Mouse (Mus musculus) midbrain, embryonic 15.5 days (tissue): Measurements from ENCODE around the gene Ramp2. TPM values are rescaled to one million over a fixed set of nuclear protein-coding genes. Genes with fewer than 3 reads are reported as not detected.

Source experiments
- ATAC-seq: fragments of 200-750 bp; cut with Nextera tagmentation; replicated peaks from 2 replicates; pipeline ENCODE4 v1.8.0; 2017; ENCODE audit warnings: moderate TSS enrichment
- H3K27ac ChIP-seq: fragments of 300-500 bp; sonication (generic); 2 replicates; pipeline ENCODE4 v1.5.1; 2015; ENCODE audit warnings: mild to moderate bottlenecking, inconsistent platforms
- H3K27me3 ChIP-seq: fragments of 300-500 bp; sonication (generic); replicated peaks from 2 replicates; pipeline ENCODE4 v1.6.1; 2015; ENCODE audit warnings: inconsistent platforms
- H3K36me3 ChIP-seq: fragments of 300-500 bp; sonication (generic); replicated peaks from 2 replicates; pipeline ENCODE4 v1.6.1; 2015; ENCODE audit warnings: inconsistent platforms
- H3K4me1 ChIP-seq: fragments of 300-500 bp; sonication (generic); 2 replicates; pipeline ENCODE4 v1.6.1; 2015; ENCODE audit warnings: inconsistent platforms
- H3K4me2 ChIP-seq: fragments of 300-500 bp; sonication (generic); 2 replicates; pipeline ENCODE4 v1.6.1; 2015; ENCODE audit warnings: inconsistent platforms, mild to moderate bottlenecking, moderate library complexity
- H3K4me3 ChIP-seq: fragments of 300-500 bp; sonication (generic); 2 replicates; pipeline ENCODE4 v1.5.1; 2015; ENCODE audit warnings: mild to moderate bottlenecking, inconsistent platforms
- H3K9ac ChIP-seq: fragments of 300-500 bp; sonication (generic); 2 replicates; pipeline ENCODE4 v1.6.1; 2015; ENCODE audit warnings: mild to moderate bottlenecking, inconsistent platforms
- H3K9me3 ChIP-seq: fragments of 300-500 bp; sonication (generic); 2 replicates; pipeline ENCODE4 v1.6.1; 2016; ENCODE audit warnings: inconsistent platforms
- WGBS: fragments of 180-500 bp; shearing (Covaris S2); methylation state at CpG from one replicate; pipeline ENCODE4 v1.1.7; 2015; ENCODE audit warnings: mixed read lengths; 5-methylcytosine and 5-hydroxymethylcytosine counted together
- polyA plus RNA-seq: library from polyadenylated mRNA; unstranded; fragments of >200 nt; fragmentation: Nextera tagmentation; extraction: Ambion mirVana; gene quantifications from 2 replicates; pipeline ENCODE4 v1.2.1, GENCODE M21; 2015

The Ramp2 gene
- polyA plus RNA-seq, 1 experiment from 2014 or later: 86.5 TPM

- Histone ChIP-seq H3K4me3 (peak within 1 kb of the TSS; percentile 71), H3K4me1 (peaks cover 30% of the 10 kb centered on the region), H3K27ac (peak within 1 kb of the TSS; percentile 83), H3K27me3 (no peaks in the 10 kb centered on the region), H3K9me3 (no peaks in the 10 kb centered on the region), H3K9ac (peak within 1 kb of the TSS; percentile 80), H3K36me3 (no peaks in the 10 kb centered on the region), H3K4me2 (peak within 1 kb of the TSS; percentile 89)
- WGBS: 10% methylated on average over 45 of the region's 45 CpGs
- peak; percentile 96 for ATAC-seq
These were observed 32.7 kb downstream of the Ramp2 start, which contains the start of the genes Cntd1 and Coa3 for GRCm38 (mm10) chr11:101278223-101279192. Gene Cntd1 (plus strand): TSS chr11:101279012. Gene Coa3 (minus strand): TSS chr11:101279114.

GRCm38 (mm10) chr11:101279193-101279569 lies 33.4 kb downstream of the Ramp2 start:
- ATAC-seq: peak; percentile 37
- Histone ChIP-seq H3K4me1 (peaks cover 30% of the 10 kb centered on the region), H3K27me3 (no peaks in the 10 kb centered on the region), H3K9me3 (no peaks in the 10 kb centered on the region), H3K27ac (no peak overlapping the region), H3K9ac (no peak overlapping the region), H3K36me3 (no peaks in the 10 kb centered on the region), H3K4me3 (peak overlapping the region; percentile 71), H3K4me2 (peak overlapping the region; percentile 89)
- WGBS: 61% methylated on average over 14 of the region's 14 CpGs

GRCm38 (mm10) chr11:101280837-101281236 lies 35.0 kb downstream of the Ramp2 start:
- H3K4me3 ChIP-seq: no peak overlapping the region
- no peaks in the 10 kb centered on the region for H3K36me3 ChIP-seq
- 53% methylated on average over 7 of the region's 7 CpGs for WGBS
- no peaks in the 10 kb centered on the region for H3K9me3 ChIP-seq
- no peaks in the 10 kb centered on the region for H3K27me3 ChIP-seq
- ATAC-seq: no peak
- H3K4me1 ChIP-seq: peaks cover 30% of the 10 kb centered on the region
- H3K4me2 ChIP-seq: no peak overlapping the region
- no peak overlapping the region for H3K27ac ChIP-seq
- no peak overlapping the region for H3K9ac ChIP-seq

DNA sequence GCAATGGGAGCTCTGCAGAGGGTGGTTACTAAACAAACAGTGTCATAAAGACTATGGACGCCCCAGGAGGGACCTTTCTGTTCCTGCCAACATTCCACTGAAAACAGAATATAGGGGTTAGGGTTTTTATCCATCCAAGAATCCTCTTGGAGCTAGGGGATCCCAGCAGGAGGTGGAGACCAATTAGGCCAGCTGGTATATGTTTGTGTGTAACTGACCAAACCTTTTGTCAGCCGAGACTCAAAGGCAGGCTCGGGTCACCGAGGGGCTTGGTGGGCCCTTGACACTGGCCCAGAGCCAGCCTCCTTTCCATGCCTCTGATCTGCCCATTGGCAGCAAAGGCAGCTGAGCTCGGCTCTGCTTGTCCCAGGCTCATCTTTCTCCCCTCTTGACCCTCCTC lies 37.1 kb downstream of the Ramp2 start:
- Histone ChIP-seq H3K9ac (no peak overlapping the region), H3K36me3 (0 out of 2 replicates have a peak, but pooled peaks cover 4% of the 10 kb centered on the region), H3K27me3 (no peaks in the 10 kb centered on the region), H3K4me1 (peaks cover 10% of the 10 kb centered on the region), H3K4me2 (no peak overlapping the region), H3K4me3 (no peak overlapping the region), H3K9me3 (no peaks in the 10 kb centered on the region), H3K27ac (no peak overlapping the region)
- no peak for ATAC-seq
- 38% methylated on average over 5 of the region's 5 CpGs for WGBS

GRCm38 (mm10) chr11:101283805-101284204 lies 38.0 kb downstream of the Ramp2 start:
- H3K27ac ChIP-seq: no peak overlapping the region
- WGBS: 82% methylated on average over 4 of the region's 4 CpGs
- peaks cover 6% of the 10 kb centered on the region for H3K4me1 ChIP-seq
- no peak overlapping the region for H3K4me3 ChIP-seq
- no peaks in the 10 kb centered on the region for H3K9me3 ChIP-seq
- H3K27me3 ChIP-seq: no peaks in the 10 kb centered on the region
- no peak overlapping the region for H3K9ac ChIP-seq
- H3K4me2 ChIP-seq: no peak overlapping the region
- peaks cover 4% of the 10 kb centered on the region; the same call in 1 of the 2 replicates for H3K36me3 ChIP-seq
- no peak for ATAC-seq

DNA sequence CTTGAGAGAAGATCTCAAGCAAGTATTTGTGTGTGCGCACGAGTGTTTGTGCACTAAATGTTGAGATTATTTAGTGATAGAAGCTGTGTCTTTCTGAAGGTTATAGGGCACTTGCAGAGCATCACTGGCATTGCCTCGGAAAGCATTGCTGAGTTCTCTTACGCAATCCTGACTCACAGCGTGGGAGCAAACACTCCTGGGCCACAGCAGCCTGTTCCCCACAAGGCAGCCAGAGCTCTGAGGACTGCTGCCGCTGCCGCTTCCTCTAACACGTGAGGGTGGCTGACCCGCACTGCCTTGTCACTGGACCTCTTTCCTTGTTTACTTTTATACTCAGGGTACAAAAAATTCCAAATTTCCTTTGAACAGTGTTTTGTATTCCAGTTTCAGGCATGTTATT lies 41.5 kb downstream of the Ramp2 start:
- Histone ChIP-seq H3K9me3 (no peaks in the 10 kb centered on the region), H3K27me3 (no peaks in the 10 kb centered on the region), H3K4me3 (no peak overlapping the region), H3K4me2 (no peak overlapping the region), H3K36me3 (peaks cover 27% of the 10 kb centered on the region), H3K27ac (no peak overlapping the region), H3K9ac (no peak overlapping the region), H3K4me1 (no peaks in the 10 kb centered on the region)
- WGBS: 85% methylated on average over 9 of the region's 9 CpGs
- no peak for ATAC-seq

GRCm38 (mm10) chr11:101291231-101291630 lies 45.4 kb downstream of the Ramp2 start:
- Histone ChIP-seq H3K9me3 (no peaks in the 10 kb centered on the region), H3K4me1 (no peaks in the 10 kb centered on the region), H3K27ac (no peak overlapping the region), H3K9ac (no peak overlapping the region), H3K4me2 (no peak overlapping the region), H3K27me3 (no peaks in the 10 kb centered on the region), H3K36me3 (peaks cover 34% of the 10 kb centered on the region), H3K4me3 (no peak overlapping the region)
- ATAC-seq: no peak
- 97% methylated on average over 8 of the region's 8 CpGs for WGBS

- WGBS: 92% methylated on average over 8 of the region's 8 CpGs
- Histone ChIP-seq H3K4me2 (no peak overlapping the region), H3K9me3 (no peaks in the 10 kb centered on the region), H3K27ac (no peak overlapping the region), H3K9ac (no peak overlapping the region), H3K4me3 (no peak overlapping the region), H3K36me3 (peaks cover 25% of the 10 kb centered on the region), H3K4me1 (peaks cover 3% of the 10 kb centered on the region), H3K27me3 (no peaks in the 10 kb centered on the region)
- ATAC-seq: no peak
These were observed 49.4 kb downstream of the Ramp2 start for GRCm38 (mm10) chr11:101295191-101295590.

GRCm38 (mm10) chr11:101300881-101301280 lies 55.1 kb downstream of the Ramp2 start:
- Histone ChIP-seq H3K4me2 (peak overlapping the region; percentile 97), H3K27me3 (no peaks in the 10 kb centered on the region), H3K9ac (peak overlapping the region; percentile 85; the same call in 1 of the 2 replicates), H3K36me3 (peaks cover 5% of the 10 kb centered on the region; the same call in 1 of the 2 replicates), H3K27ac (no peak overlapping the region), H3K9me3 (no peaks in the 10 kb centered on the region), H3K4me1 (peaks cover 21% of the 10 kb centered on the region), H3K4me3 (peak overlapping the region; percentile 93)
- 67% methylated on average over 7 of the region's 7 CpGs for WGBS
- ATAC-seq: no peak

DNA sequence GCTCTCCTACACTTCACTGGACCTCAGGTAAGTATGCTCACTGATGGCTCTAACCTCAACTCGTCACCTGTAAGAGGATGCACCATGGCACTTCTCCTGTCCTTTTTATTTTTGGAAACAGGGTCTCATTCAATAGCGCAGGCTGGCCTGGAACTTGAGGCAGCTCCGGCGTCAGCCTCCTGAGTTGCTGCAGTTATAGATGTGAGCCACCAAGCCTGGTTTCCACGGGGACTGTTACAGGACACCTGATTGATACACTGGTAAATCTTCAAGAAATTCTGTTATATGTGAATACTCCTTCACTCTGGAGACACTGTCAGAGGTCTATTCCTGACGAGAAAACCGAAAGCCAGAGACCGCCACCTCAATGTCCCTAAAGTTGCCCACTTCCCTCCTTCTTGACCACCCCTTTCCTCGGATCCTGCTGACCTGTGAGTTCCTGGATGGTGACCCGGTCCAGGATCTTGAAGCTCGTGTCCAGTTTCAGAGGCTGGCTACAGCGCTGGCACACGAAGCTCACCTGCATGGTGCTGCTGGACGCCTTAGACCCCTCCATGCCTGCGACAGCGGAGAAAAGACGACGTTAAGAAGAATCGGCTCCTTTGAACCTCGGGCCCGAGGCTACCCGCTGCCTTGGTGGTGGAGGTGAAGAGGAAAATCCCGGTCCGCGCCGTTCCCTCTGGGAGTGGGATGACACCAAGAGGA lies 55.6 kb downstream of the Ramp2 start:
- peak overlapping the region; percentile 85 for H3K9ac ChIP-seq

DNA sequence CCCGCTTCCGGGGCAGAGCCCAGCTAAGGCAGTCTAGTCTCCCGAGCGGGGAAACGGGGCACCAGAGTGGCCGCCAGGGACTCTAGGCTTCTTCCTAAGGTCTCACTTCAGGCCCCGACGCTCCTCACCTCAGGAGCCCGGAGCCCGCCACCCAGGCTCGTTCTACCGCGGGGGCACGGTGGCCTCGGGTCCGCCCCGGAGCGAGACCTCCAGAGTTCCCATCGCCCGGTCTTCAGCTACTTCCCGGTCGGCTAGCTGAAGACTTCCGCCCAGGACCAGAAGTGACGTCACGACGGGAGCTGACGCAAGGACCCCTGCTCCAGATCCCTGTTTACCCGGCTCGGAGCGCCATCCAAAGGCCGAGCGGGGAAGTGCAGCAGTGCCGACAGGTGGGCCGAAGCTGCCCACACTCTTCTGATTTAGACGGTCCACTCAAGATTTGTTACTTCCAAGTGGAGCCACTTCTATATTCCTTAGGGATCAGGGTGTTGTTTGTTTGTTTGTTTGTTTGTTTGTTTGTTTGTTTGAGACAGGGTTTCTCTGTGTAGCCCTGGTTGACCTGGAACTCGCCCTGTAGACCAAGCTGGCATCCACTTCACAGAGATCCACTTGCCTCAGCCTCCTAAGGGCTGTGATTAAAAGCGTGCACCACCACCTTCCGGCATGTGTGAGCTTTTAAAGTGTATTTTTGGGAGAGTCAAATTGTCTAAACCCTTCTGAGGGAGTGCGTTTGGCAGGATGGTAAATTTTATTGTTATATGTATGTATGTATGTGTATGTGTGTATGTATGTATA lies 56.4 kb downstream of the Ramp2 start, which contains the start of gene Becn1:
TSS of gene Becn1 (minus strand) at position 283 of the 795 bp plus-strand sequence.
- Histone ChIP-seq H3K9me3 (no peaks in the 10 kb centered on the region), H3K4me2 (peak within 1 kb of the TSS; percentile 97), H3K9ac (peak within 1 kb of the TSS; percentile 85), H3K4me1 (peaks cover 21% of the 10 kb centered on the region), H3K27ac (peak within 1 kb of the TSS; percentile 77), H3K27me3 (no peaks in the 10 kb centered on the region), H3K36me3 (0 out of 2 replicates have a peak, but pooled peaks cover 4% of the 10 kb centered on the region), H3K4me3 (peak within 1 kb of the TSS; percentile 93)
- peak; percentile 94 for ATAC-seq
- WGBS: 7% methylated on average over 39 of the region's 39 CpGs

More for the DNA sequence above, 55.6 kb downstream of the Ramp2 start:
- Histone ChIP-seq H3K4me2 (peak overlapping the region; percentile 97), H3K4me1 (peaks cover 21% of the 10 kb centered on the region), H3K36me3 (0 out of 2 replicates have a peak, but pooled peaks cover 4% of the 10 kb centered on the region), H3K27ac (peak overlapping the region; percentile 77), H3K27me3 (no peaks in the 10 kb centered on the region), H3K4me3 (peak overlapping the region; percentile 93), H3K9me3 (no peaks in the 10 kb centered on the region)
- ATAC-seq: peak; percentile 60; the same call in 1 of the 2 replicates
- 17% methylated on average over 26 of the region's 26 CpGs for WGBS
